Mouse (Mus musculus): Measurements from ENCODE around the gene Ciapin1. TPM values are rescaled to one million over a fixed set of nuclear protein-coding genes. Genes with fewer than 3 reads are reported as not detected.
A peak's percentile ranks its signal among the peaks of the same experiment; 100 is the strongest.

The Ciapin1 gene
- polyA plus RNA-seq, 1 experiment = 71.2 TPM

- Histone ChIP-seq H3K4me1 (ENCODE audit: control insufficient read depth, insufficient read depth, low read length) (peaks cover 5% of the 10 kb centered on the region; the same call in 1 of the 2 replicates), H3K27me3 (replicated peaks; ENCODE audit: control insufficient read depth, insufficient read depth, low read length) (no peaks in the 10 kb centered on the region), H3K4me3 (ENCODE audit: insufficient read depth, low read depth, low read length) (no peak overlapping the region), H3K36me3 (ENCODE audit: control insufficient read depth, insufficient read depth, low read length) (peaks cover 11% of the 10 kb centered on the region), H3K27ac (ENCODE audit: insufficient read depth, low read depth, low read length) (no peak overlapping the region)
- no peak for TF ChIP-seq CTCF (conservative IDR thresholded peaks at IDR 0.05; ENCODE audit: insufficient read depth, insufficient read length, low read depth, low read length)
- no peak for TF ChIP-seq POLR2A (IDR thresholded peaks at IDR 0.05; ENCODE audit: low read depth, low read length)
- 83% methylated on average over 6 of the region's 6 CpGs for WGBS
- DNase-seq = no peak
These were observed 9.9 kb downstream of the Ciapin1 start for GRCm38 (mm10) chr8:94828284-94828683.

DNA sequence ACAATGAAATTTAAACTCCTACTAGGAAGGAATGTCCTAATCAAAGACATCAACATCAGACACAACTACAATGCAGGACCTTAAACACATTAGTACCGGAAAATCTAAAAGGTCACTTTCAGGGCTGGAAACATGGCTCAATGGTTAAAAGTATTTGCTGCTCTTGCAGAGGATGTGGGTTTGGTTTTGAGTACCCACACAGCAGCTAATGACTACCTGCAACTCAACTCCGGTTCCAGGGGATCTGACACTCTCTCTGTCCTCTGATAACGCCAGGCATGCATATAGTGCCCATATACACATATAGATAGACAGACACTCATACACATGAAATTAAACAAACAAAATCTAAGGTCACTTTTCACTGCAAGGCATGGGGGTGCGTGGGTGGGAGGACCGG is 11.9 kb downstream of the Ciapin1 start:
- Histone ChIP-seq H3K27me3 (replicated peaks; ENCODE audit: control insufficient read depth, insufficient read depth, low read length) (no peaks in the 10 kb centered on the region), H3K4me1 (ENCODE audit: control insufficient read depth, insufficient read depth, low read length) (no peaks in the 10 kb centered on the region), H3K36me3 (ENCODE audit: control insufficient read depth, insufficient read depth, low read length) (peaks cover 10% of the 10 kb centered on the region), H3K27ac (ENCODE audit: insufficient read depth, low read depth, low read length) (no peak overlapping the region), H3K4me3 (ENCODE audit: insufficient read depth, low read depth, low read length) (no peak overlapping the region)
- TF ChIP-seq CTCF (conservative IDR thresholded peaks at IDR 0.05; ENCODE audit: insufficient read depth, insufficient read length, low read depth, low read length) (no peak), POLR2A (IDR thresholded peaks at IDR 0.05; ENCODE audit: low read depth, low read length) (no peak)
- WGBS = 93% methylated on average over 5 of the region's 5 CpGs
- no peak for DNase-seq

DNA sequence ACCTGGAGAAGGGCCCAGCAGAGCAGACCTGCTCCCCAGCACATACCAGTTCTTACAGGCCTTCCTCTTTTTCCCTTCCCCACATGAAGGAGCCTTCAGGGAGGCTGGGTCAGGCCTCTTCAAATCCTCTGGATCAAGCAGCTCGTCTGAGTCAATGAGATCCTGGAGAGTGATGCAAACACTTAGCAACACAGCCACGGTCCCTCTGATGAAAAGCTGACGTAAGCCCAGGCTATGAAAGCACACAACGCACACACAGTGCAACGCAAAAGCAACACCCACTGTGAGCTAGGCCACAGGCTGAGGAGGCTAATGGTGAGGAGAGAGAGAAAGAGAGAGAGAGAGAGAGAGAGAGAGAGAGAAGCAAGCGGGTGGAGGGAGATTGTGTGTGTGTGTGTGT is 13.0 kb downstream of the Ciapin1 start:
- no peak for DNase-seq
- H3K36me3 ChIP-seq (ENCODE audit: control insufficient read depth, insufficient read depth, low read length) = peaks cover 8% of the 10 kb centered on the region
- no peak overlapping the region for H3K4me3 ChIP-seq (ENCODE audit: insufficient read depth, low read depth, low read length)
- WGBS = 90% methylated on average over 6 of the region's 6 CpGs
- no peaks in the 10 kb centered on the region for H3K4me1 ChIP-seq (ENCODE audit: control insufficient read depth, insufficient read depth, low read length)
- H3K27ac ChIP-seq (ENCODE audit: insufficient read depth, low read depth, low read length) = no peak overlapping the region
- TF ChIP-seq CTCF (conservative IDR thresholded peaks at IDR 0.05; ENCODE audit: insufficient read depth, insufficient read length, low read depth, low read length) = no peak
- no peak for TF ChIP-seq POLR2A (IDR thresholded peaks at IDR 0.05; ENCODE audit: low read depth, low read length)
- H3K27me3 ChIP-seq (replicated peaks; ENCODE audit: control insufficient read depth, insufficient read depth, low read length) = no peaks in the 10 kb centered on the region

GRCm38 (mm10) chr8:94822637-94823560 is 15.3 kb downstream of the Ciapin1 start:
- peak; percentile 78 for DNase-seq
- Histone ChIP-seq H3K4me3 (ENCODE audit: insufficient read depth, low read depth, low read length) (no peak overlapping the region), H3K27ac (ENCODE audit: insufficient read depth, low read depth, low read length) (no peak overlapping the region), H3K4me1 (ENCODE audit: control insufficient read depth, insufficient read depth, low read length) (no peaks in the 10 kb centered on the region), H3K27me3 (replicated peaks; ENCODE audit: control insufficient read depth, insufficient read depth, low read length) (no peaks in the 10 kb centered on the region), H3K36me3 (ENCODE audit: control insufficient read depth, insufficient read depth, low read length) (peaks cover 5% of the 10 kb centered on the region)
- TF ChIP-seq POLR2A (IDR thresholded peaks at IDR 0.05; ENCODE audit: low read depth, low read length) = no peak
- TF ChIP-seq CTCF (conservative IDR thresholded peaks at IDR 0.05; ENCODE audit: insufficient read depth, insufficient read length, low read depth, low read length) = peak; percentile 80
- 68% methylated on average over 23 of the region's 23 CpGs for WGBS

DNA sequence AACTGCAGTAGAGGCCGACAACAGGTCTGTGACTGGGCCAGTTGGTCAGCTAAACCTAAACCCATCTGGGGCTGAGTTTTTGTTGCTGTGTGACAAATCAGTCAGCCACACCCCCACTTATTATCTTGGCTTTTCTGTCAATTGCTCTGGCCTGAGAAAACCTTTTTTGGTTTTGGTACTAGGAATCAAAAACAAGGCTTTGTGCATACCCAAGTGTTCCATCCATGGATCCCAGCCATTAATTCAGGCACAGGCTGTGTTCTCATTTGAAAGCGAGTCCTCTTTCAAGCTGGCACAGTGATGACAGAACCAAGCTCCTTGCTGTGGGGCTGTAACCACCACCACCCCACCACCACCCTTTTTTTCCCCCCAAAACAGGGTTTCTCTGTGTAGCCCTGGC is 16.8 kb downstream of the Ciapin1 start:
- peaks cover under 1% of the 10 kb centered on the region for H3K36me3 ChIP-seq (ENCODE audit: control insufficient read depth, insufficient read depth, low read length)
- no peak overlapping the region for H3K4me3 ChIP-seq (ENCODE audit: insufficient read depth, low read depth, low read length)
- TF ChIP-seq CTCF (conservative IDR thresholded peaks at IDR 0.05; ENCODE audit: insufficient read depth, insufficient read length, low read depth, low read length) = no peak
- TF ChIP-seq POLR2A (IDR thresholded peaks at IDR 0.05; ENCODE audit: low read depth, low read length) = no peak
- peak overlapping the region; percentile 36; the same call in 1 of the 2 replicates for H3K27ac ChIP-seq (ENCODE audit: insufficient read depth, low read depth, low read length)
- no peak for DNase-seq
- no peaks in the 10 kb centered on the region for H3K27me3 ChIP-seq (replicated peaks; ENCODE audit: control insufficient read depth, insufficient read depth, low read length)
- 88% methylated on average over 2 of the region's 2 CpGs for WGBS
- no peaks in the 10 kb centered on the region for H3K4me1 ChIP-seq (ENCODE audit: control insufficient read depth, insufficient read depth, low read length)

- no peak overlapping the region for H3K27ac ChIP-seq (ENCODE audit: insufficient read depth, low read depth, low read length)
- no peaks in the 10 kb centered on the region for H3K27me3 ChIP-seq (replicated peaks; ENCODE audit: control insufficient read depth, insufficient read depth, low read length)
- H3K4me3 ChIP-seq (ENCODE audit: insufficient read depth, low read depth, low read length) = no peak overlapping the region
- WGBS = 59% methylated on average over 7 of the region's 7 CpGs
- DNase-seq = peak; percentile 77
- TF ChIP-seq CTCF (conservative IDR thresholded peaks at IDR 0.05; ENCODE audit: insufficient read depth, insufficient read length, low read depth, low read length) (no peak), POLR2A (IDR thresholded peaks at IDR 0.05; ENCODE audit: low read depth, low read length) (no peak)
- H3K36me3 ChIP-seq (ENCODE audit: control insufficient read depth, insufficient read depth, low read length) = no peaks in the 10 kb centered on the region; the same call in 1 of the 2 replicates
- H3K4me1 ChIP-seq (ENCODE audit: control insufficient read depth, insufficient read depth, low read length) = no peaks in the 10 kb centered on the region
These were observed 17.6 kb downstream of the Ciapin1 start for GRCm38 (mm10) chr8:94820553-94820952.

- H3K4me1 ChIP-seq (ENCODE audit: control insufficient read depth, insufficient read depth, low read length) = no peaks in the 10 kb centered on the region
- no peak overlapping the region for H3K27ac ChIP-seq (ENCODE audit: insufficient read depth, low read depth, low read length)
- H3K36me3 ChIP-seq (ENCODE audit: control insufficient read depth, insufficient read depth, low read length) = no peaks in the 10 kb centered on the region
- H3K27me3 ChIP-seq (replicated peaks; ENCODE audit: control insufficient read depth, insufficient read depth, low read length) = no peaks in the 10 kb centered on the region
- TF ChIP-seq CTCF (conservative IDR thresholded peaks at IDR 0.05; ENCODE audit: insufficient read depth, insufficient read length, low read depth, low read length) = no peak
- no peak for TF ChIP-seq POLR2A (IDR thresholded peaks at IDR 0.05; ENCODE audit: low read depth, low read length)
- no peak overlapping the region for H3K4me3 ChIP-seq (ENCODE audit: insufficient read depth, low read depth, low read length)
- WGBS = 86% methylated on average over 6 of the region's 6 CpGs
- no peak for DNase-seq
These were observed 18.4 kb downstream of the Ciapin1 start for GRCm38 (mm10) chr8:94819671-94820179.

All from kidney, adult 2 months (tissue).